Mouse (Mus musculus): Measurements from ENCODE around the gene Gpsm3. TPM values are rescaled to one million over a fixed set of nuclear protein-coding genes. Genes with fewer than 3 reads are reported as not detected.

Gene Gpsm3
- polyA plus RNA-seq, 1 experiment from 2014 or later: 12.5 TPM

DNA sequence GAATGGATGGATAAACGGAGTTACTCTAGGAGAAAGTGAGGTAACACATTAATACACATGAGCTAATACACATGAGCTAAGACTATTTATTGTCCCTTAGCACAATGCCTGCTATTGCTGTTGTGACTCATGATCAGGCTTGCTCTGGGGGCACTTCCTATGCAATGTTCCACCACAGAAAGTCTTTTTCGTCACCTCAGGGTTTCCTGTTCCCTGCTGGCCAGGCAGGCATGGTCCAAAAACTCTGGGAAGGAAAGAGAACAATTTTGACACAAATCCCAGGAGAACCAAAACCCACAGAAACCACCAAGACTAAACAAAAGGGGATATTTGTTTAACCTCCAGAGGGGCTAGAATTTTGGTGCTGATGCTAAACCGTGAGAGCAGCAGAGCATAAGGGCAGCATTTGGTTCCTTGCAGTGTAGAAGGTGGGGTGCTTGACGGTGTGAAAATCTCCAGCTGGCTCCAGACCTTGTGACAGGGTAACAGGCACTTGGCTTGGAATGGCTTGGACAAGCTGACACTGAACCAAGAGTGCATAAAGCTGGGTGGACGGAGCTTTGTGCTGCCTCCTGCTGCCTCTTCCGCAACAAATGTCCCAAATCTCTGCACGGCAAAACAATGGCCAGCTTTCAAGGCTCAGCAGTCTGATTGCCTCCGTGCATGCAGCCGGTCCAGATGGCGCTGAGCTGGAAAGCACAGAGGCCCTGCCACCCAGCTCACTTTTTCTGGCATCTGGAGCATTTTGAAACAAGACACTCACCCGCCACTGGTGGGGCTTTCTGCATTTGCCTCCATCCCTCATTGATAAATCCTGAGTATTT is 51.4 kb downstream of the Gpsm3 start:
- no peaks in the 10 kb centered on the region for H3K27me3 ChIP-seq (replicated peaks; ENCODE audit: control insufficient read depth, insufficient read depth, low read length)
- no peaks in the 10 kb centered on the region for H3K36me3 ChIP-seq (ENCODE audit: control insufficient read depth, insufficient read depth, low read length)
- H3K27ac ChIP-seq (ENCODE audit: low read length): peak overlapping the region; percentile 33
- H3K4me3 ChIP-seq (ENCODE audit: low read length): no peak overlapping the region
- no peaks in the 10 kb centered on the region for H3K9me3 ChIP-seq (ENCODE audit: control insufficient read depth, low read length)
- H3K4me1 ChIP-seq (ENCODE audit: control insufficient read depth, insufficient read depth, low read length): peaks cover 7% of the 10 kb centered on the region
- ATAC-seq: no peak
- H3K4me2 ChIP-seq (ENCODE audit: low read depth, low read length): no peak overlapping the region
- peak overlapping the region; percentile 27; the same call in 1 of the 2 replicates for H3K9ac ChIP-seq (ENCODE audit: low read depth, low read length)
- 18% methylated on average over 11 of the region's 11 CpGs for WGBS

Other genes with a start within 250 kb of the Gpsm3 start
- gene Btnl2, start 235.0 kb upstream of the Gpsm3 start, polyA plus RNA-seq (2015; fragmentation: Nextera tagmentation; extraction: Ambion mirVana): 10.6 and 16.0 TPM in 2 replicates
- 30.2 and 43.2 TPM in 2 replicates for gene Btnl1, start 212.7 kb upstream of the Gpsm3 start, polyA plus RNA-seq (2015; fragmentation: Nextera tagmentation; extraction: Ambion mirVana)
- 0.81 and 1.2 TPM in 2 replicates for gene BC051142, start 191.0 kb upstream of the Gpsm3 start, polyA plus RNA-seq (2015; fragmentation: Nextera tagmentation; extraction: Ambion mirVana)
- gene Btnl4, start 112.5 kb upstream of the Gpsm3 start, polyA plus RNA-seq (2015; fragmentation: Nextera tagmentation; extraction: Ambion mirVana): 18.1 and 22.3 TPM in 2 replicates
- gene Btnl6, start 72.5 kb upstream of the Gpsm3 start, polyA plus RNA-seq (2015; fragmentation: Nextera tagmentation; extraction: Ambion mirVana): 30.9 and 41.7 TPM in 2 replicates
- 2.5 and 3.8 TPM in 2 replicates for gene Notch4, start 25.5 kb upstream of the Gpsm3 start, polyA plus RNA-seq (2015; fragmentation: Nextera tagmentation; extraction: Ambion mirVana)
- gene Pbx2, start 1.5 kb downstream of the Gpsm3 start, polyA plus RNA-seq (2015; fragmentation: Nextera tagmentation; extraction: Ambion mirVana): 5.6 and 6.9 TPM in 2 replicates
- gene Ager, start 8.1 kb downstream of the Gpsm3 start, polyA plus RNA-seq (2015; fragmentation: Nextera tagmentation; extraction: Ambion mirVana): 2.3 and 2.4 TPM in 2 replicates
- 190 and 197 TPM in 2 replicates for gene Rnf5, start 13.9 kb downstream of the Gpsm3 start, polyA plus RNA-seq (2015; fragmentation: Nextera tagmentation; extraction: Ambion mirVana)
- 61.8 and 67.9 TPM in 2 replicates for gene Agpat1, start 14.5 kb downstream of the Gpsm3 start, polyA plus RNA-seq (2015; fragmentation: Nextera tagmentation; extraction: Ambion mirVana)
- 4.0 and 4.6 TPM in 2 replicates for gene Egfl8, start 26.2 kb downstream of the Gpsm3 start, polyA plus RNA-seq (2015; fragmentation: Nextera tagmentation; extraction: Ambion mirVana)
- gene Ppt2, start 38.7 kb downstream of the Gpsm3 start, polyA plus RNA-seq (2015; fragmentation: Nextera tagmentation; extraction: Ambion mirVana): 32.3 and 32.9 TPM in 2 replicates
- gene Prrt1, start 39.7 kb downstream of the Gpsm3 start, polyA plus RNA-seq (2015; fragmentation: Nextera tagmentation; extraction: Ambion mirVana): 0.32 and 0.47 TPM in 2 replicates
- 10.2 and 14.4 TPM in 2 replicates for gene Fkbpl, start 55.0 kb downstream of the Gpsm3 start, polyA plus RNA-seq (2015; fragmentation: Nextera tagmentation; extraction: Ambion mirVana)
- 66.3 and 69.1 TPM in 2 replicates for gene Atf6b, start 57.3 kb downstream of the Gpsm3 start, polyA plus RNA-seq (2015; fragmentation: Nextera tagmentation; extraction: Ambion mirVana)
- gene Tnxb, start 80.7 kb downstream of the Gpsm3 start, polyA plus RNA-seq (2015; fragmentation: Nextera tagmentation; extraction: Ambion mirVana): 1.1 TPM in 2 replicates
- gene C4b, start 154.1 kb downstream of the Gpsm3 start, polyA plus RNA-seq (2015; fragmentation: Nextera tagmentation; extraction: Ambion mirVana): 0.83 and 0.92 TPM in 2 replicates
- gene Cyp21a1, start 214.8 kb downstream of the Gpsm3 start, polyA plus RNA-seq (2015; fragmentation: Nextera tagmentation; extraction: Ambion mirVana): 0.06 and 15.4 TPM in 2 replicates
- 24.0 and 26.5 TPM in 2 replicates for gene Stk19, start 247.1 kb downstream of the Gpsm3 start, polyA plus RNA-seq (2015; fragmentation: Nextera tagmentation; extraction: Ambion mirVana)
- gene Dxo, start 247.2 kb downstream of the Gpsm3 start, polyA plus RNA-seq (2015; fragmentation: Nextera tagmentation; extraction: Ambion mirVana): 53.6 and 59.0 TPM in 2 replicates